ENCODE assay signal across 17 mouse cellular contexts in genomic region chr10:109246328-109246727, GRCm38 (mm10).
DNase-seq lines count a peak whose midpoint lies in the region; ATAC-seq lines count a peak whose summit lies in the region.
"Had no signal": no experiment of that assay in that cellular context is flagged by ENCODE, and none has a peak within 500 bp of the region (broad histone marks: within the 10 kb centered on the region; RNA-seq: fewer than 3 reads in every experiment).

No protein-coding gene starts in this region.

- no peak overlapping the region for H3K4me3 ChIP-seq in forebrain, embryonic 11.5 days (ENCODE audit: low read depth, low read length)
- no peak overlapping the region for H3K4me3 ChIP-seq in forebrain, embryonic 13.5 days
- H3K4me3 ChIP-seq in midbrain, embryonic 14.5 days (replicated peaks; ENCODE audit: low read depth, low read length) = no peak overlapping the region
- H3K4me3 ChIP-seq: heart, embryonic 10.5 days; limb, embryonic 13.5 days; liver, embryonic 15.5 days had no signal

- no peaks in the 10 kb centered on the region for H3K27me3 ChIP-seq in forebrain, embryonic 11.5 days (ENCODE audit: control insufficient read depth, insufficient read depth, low read length)
- no peaks in the 10 kb centered on the region for H3K27me3 ChIP-seq in forebrain, embryonic 13.5 days
- no peaks in the 10 kb centered on the region for H3K27me3 ChIP-seq in midbrain, embryonic 14.5 days (ENCODE audit: control insufficient read depth, insufficient read depth, low read length)
- H3K27me3 ChIP-seq: CH12.LX; limb, embryonic 13.5 days; liver, embryonic 15.5 days had no signal

- no peaks in the 10 kb centered on the region for H3K36me3 ChIP-seq in forebrain, embryonic 11.5 days (ENCODE audit: control insufficient read depth, insufficient read depth, low read length)
- no peaks in the 10 kb centered on the region for H3K36me3 ChIP-seq in forebrain, embryonic 13.5 days (ENCODE audit: poor library complexity, severe bottlenecking)
- H3K36me3 ChIP-seq in midbrain, embryonic 14.5 days (ENCODE audit: control insufficient read depth, insufficient read depth, low read length) = no peaks in the 10 kb centered on the region
- H3K36me3 ChIP-seq: heart, embryonic 10.5 days; limb, embryonic 13.5 days; liver, embryonic 15.5 days had no signal

- no peak overlapping the region for H3K27ac ChIP-seq in forebrain, embryonic 11.5 days (ENCODE audit: low read depth, low read length)
- H3K27ac ChIP-seq in forebrain, embryonic 13.5 days = no peak overlapping the region
- H3K27ac ChIP-seq in midbrain, embryonic 14.5 days (replicated peaks; ENCODE audit: low read depth, low read length) = no peak overlapping the region
- H3K27ac ChIP-seq: heart, embryonic 10.5 days; limb, embryonic 13.5 days; liver, embryonic 15.5 days had no signal

- no peak overlapping the region for H3K4me2 ChIP-seq in forebrain, embryonic 11.5 days (ENCODE audit: low read depth, low read length, severe bottlenecking)
- H3K4me2 ChIP-seq in forebrain, embryonic 13.5 days = no peak overlapping the region
- H3K4me2 ChIP-seq in midbrain, embryonic 14.5 days (ENCODE audit: low read length) = no peak overlapping the region
- H3K4me2 ChIP-seq: limb, embryonic 13.5 days; liver, embryonic 15.5 days had no signal

- no peaks in the 10 kb centered on the region for H3K4me1 ChIP-seq in forebrain, embryonic 11.5 days (replicated peaks; ENCODE audit: control insufficient read depth, insufficient read depth, low read length)
- H3K4me1 ChIP-seq in forebrain, embryonic 13.5 days = no peaks in the 10 kb centered on the region
- H3K4me1 ChIP-seq in midbrain, embryonic 14.5 days (ENCODE audit: control insufficient read depth, insufficient read depth, low read length) = no peaks in the 10 kb centered on the region
- H3K4me1 ChIP-seq: heart, embryonic 10.5 days; limb, embryonic 13.5 days; liver, embryonic 15.5 days had no signal

- 0 out of 2 replicates have a peak, but pooled peaks have one; percentile 37 for ATAC-seq in forebrain, embryonic 11.5 days (replicated peaks; ENCODE audit: low FRiP score)
- no peak for ATAC-seq in forebrain, embryonic 13.5 days
- ATAC-seq in midbrain, embryonic 14.5 days (ENCODE audit: low FRiP score, low TSS enrichment) = no peak
- ATAC-seq in erythroblast, adult 5-6 weeks (replicated peaks; ENCODE audit: low FRiP score, poor library complexity, severe bottlenecking) = no peak

- H3K9ac ChIP-seq in forebrain, embryonic 11.5 days (ENCODE audit: low read length) = no peak overlapping the region
- no peak overlapping the region for H3K9ac ChIP-seq in forebrain, embryonic 13.5 days
- no peak overlapping the region for H3K9ac ChIP-seq in midbrain, embryonic 14.5 days (replicated peaks; ENCODE audit: low read length)
- H3K9ac ChIP-seq: limb, embryonic 13.5 days; liver, embryonic 15.5 days had no signal

- H3K9me3 ChIP-seq in forebrain, embryonic 11.5 days (ENCODE audit: control insufficient read depth, low read length) = no peaks in the 10 kb centered on the region
- no peaks in the 10 kb centered on the region for H3K9me3 ChIP-seq in forebrain, embryonic 13.5 days (replicated peaks)
- no peaks in the 10 kb centered on the region for H3K9me3 ChIP-seq in midbrain, embryonic 14.5 days (ENCODE audit: control insufficient read depth, low read length)
- H3K9me3 ChIP-seq: heart, embryonic 10.5 days; limb, embryonic 13.5 days; liver, embryonic 15.5 days had no signal

- DNase-seq in forebrain, embryonic 11.5 days (ENCODE audit: low spot score) = no peak
- DNase-seq in cerebellum, adult 11 months = peak; percentile 79
- DNase-seq in cerebellum, postnatal 25 days = peak; percentile 90 to 95
- peak; percentile 52 for DNase-seq in midbrain, embryonic 14.5 days
- DNase-seq in lung, adult 18-20 months = no peak
- no peak for DNase-seq in layer of hippocampus, adult 9-11 months
- DNase-seq: gastrocnemius, postnatal 25 days; heart, postnatal 14 days; kidney, adult 18-20 months; kidney, postnatal 25 days; lung, postnatal 14 days had no signal

- WGBS in forebrain, embryonic 11.5 days = 55% methylated on average over 4 of the region's 4 CpGs
- WGBS in forebrain, embryonic 13.5 days = 58% methylated on average over 4 of the region's 4 CpGs
- WGBS in midbrain, embryonic 14.5 days = 36% methylated on average over 4 of the region's 4 CpGs

Comparison
In these comparisons a context has a peak if more than half of its experiments do, and no peak if none do; other contexts are left out.
1. DNase-seq: peak in cerebellum, adult 11 months (single experiment), cerebellum, postnatal 25 days (2 of 2) and midbrain, embryonic 14.5 days (single experiment); none in forebrain, embryonic 11.5 days (single experiment), lung, adult 18-20 months (0 of 2) and layer of hippocampus, adult 9-11 months (single experiment).